Mouse (Mus musculus): Measurements from ENCODE around the gene Scarb1. TPM values are rescaled to one million over a fixed set of nuclear protein-coding genes. Genes with fewer than 3 reads are reported as not detected.

Scarb1 gene
- total and polyA plus RNA-seq, 2 experiments from 2014 or later = 58.2 to 79.8 TPM

GRCm38 (mm10) chr5:125246711-125247110 lies 94.2 kb downstream of the Scarb1 start:
- peaks cover 5% of the 10 kb centered on the region; the same call in 1 of the 2 replicates for H3K27me3 ChIP-seq (ENCODE audit: control insufficient read depth, insufficient read depth, low read length)
- H3K4me2 ChIP-seq (ENCODE audit: low read depth, low read length) = no peak overlapping the region
- DNase-seq (ENCODE audit: low spot score) (no peak), ATAC-seq (ENCODE audit: insufficient read depth, low read depth) (no peak)
- H3K36me3 ChIP-seq (replicated peaks; ENCODE audit: control insufficient read depth, insufficient read depth, low read length) = no peaks in the 10 kb centered on the region
- no peak overlapping the region for H3K27ac ChIP-seq (ENCODE audit: low read depth)
- H3K4me3 ChIP-seq (ENCODE audit: low read depth, low read length) = no peak overlapping the region
- TF ChIP-seq CTCF (IDR thresholded peaks at IDR 0.05; ENCODE audit: low read depth) = no peak
- TF ChIP-seq EP300 (IDR thresholded peaks at IDR 0.05; ENCODE audit: low read depth) = no peak
- no peaks in the 10 kb centered on the region for H3K9me3 ChIP-seq (replicated peaks; ENCODE audit: control insufficient read depth, low read length)
- H3K9ac ChIP-seq (replicated peaks; ENCODE audit: low read depth, low read length) = no peak overlapping the region
- 89% methylated on average over 4 of the region's 4 CpGs for WGBS
- peaks cover 13% of the 10 kb centered on the region; the same call in 1 of the 2 replicates for H3K4me1 ChIP-seq (ENCODE audit: control insufficient read depth, insufficient read depth)

GRCm38 (mm10) chr5:125245534-125246151 lies 95.3 kb downstream of the Scarb1 start:
- ATAC-seq (ENCODE audit: insufficient read depth, low read depth) = peak; percentile 67
- Histone ChIP-seq H3K27ac (ENCODE audit: low read depth) (peak overlapping the region; percentile 20; the same call in 1 of the 2 replicates), H3K36me3 (replicated peaks; ENCODE audit: control insufficient read depth, insufficient read depth, low read length) (no peaks in the 10 kb centered on the region), H3K9me3 (replicated peaks; ENCODE audit: control insufficient read depth, low read length) (no peaks in the 10 kb centered on the region), H3K27me3 (ENCODE audit: control insufficient read depth, insufficient read depth, low read length) (peaks cover 5% of the 10 kb centered on the region; the same call in 1 of the 2 replicates), H3K4me2 (ENCODE audit: low read depth, low read length) (peak overlapping the region; percentile 56), H3K4me3 (ENCODE audit: low read depth, low read length) (peak overlapping the region; percentile 28), H3K4me1 (ENCODE audit: control insufficient read depth, insufficient read depth) (peaks cover 13% of the 10 kb centered on the region; the same call in 1 of the 2 replicates), H3K9ac (replicated peaks; ENCODE audit: low read depth, low read length) (peak overlapping the region; percentile 26)
- 3% methylated on average over 26 of the region's 27 CpGs for WGBS
- peak; percentile 55 for DNase-seq (ENCODE audit: low spot score)
- TF ChIP-seq EP300 (IDR thresholded peaks at IDR 0.05; ENCODE audit: low read depth) = no peak
- no peak for TF ChIP-seq CTCF (IDR thresholded peaks at IDR 0.05; ENCODE audit: low read depth)

- DNase-seq (ENCODE audit: low spot score) (no peak), ATAC-seq (ENCODE audit: insufficient read depth, low read depth) (0 out of 2 replicates have a peak, but pooled peaks have one; percentile 27)
- Histone ChIP-seq H3K27ac (ENCODE audit: low read depth) (no peak overlapping the region), H3K9ac (replicated peaks; ENCODE audit: low read depth, low read length) (peak overlapping the region; percentile 26; the same call in 1 of the 2 replicates), H3K9me3 (replicated peaks; ENCODE audit: control insufficient read depth, low read length) (no peaks in the 10 kb centered on the region), H3K4me2 (ENCODE audit: low read depth, low read length) (peak overlapping the region; percentile 56), H3K27me3 (ENCODE audit: control insufficient read depth, insufficient read depth, low read length) (peaks cover 7% of the 10 kb centered on the region; the same call in 1 of the 2 replicates), H3K36me3 (replicated peaks; ENCODE audit: control insufficient read depth, insufficient read depth, low read length) (no peaks in the 10 kb centered on the region), H3K4me1 (ENCODE audit: control insufficient read depth, insufficient read depth) (peaks cover 13% of the 10 kb centered on the region; the same call in 1 of the 2 replicates), H3K4me3 (ENCODE audit: low read depth, low read length) (peak overlapping the region; percentile 28; the same call in 1 of the 2 replicates)
- 22% methylated on average over 13 of the region's 13 CpGs for WGBS
- TF ChIP-seq EP300 (IDR thresholded peaks at IDR 0.05; ENCODE audit: low read depth) (no peak), CTCF (IDR thresholded peaks at IDR 0.05; ENCODE audit: low read depth) (no peak)
Measured at GRCm38 (mm10) chr5:125244825-125245533, 95.9 kb downstream of the Scarb1 start.

- H3K9me3 ChIP-seq (replicated peaks; ENCODE audit: control insufficient read depth, low read length) = no peaks in the 10 kb centered on the region
- no peak for TF ChIP-seq CTCF (IDR thresholded peaks at IDR 0.05; ENCODE audit: low read depth)
- TF ChIP-seq EP300 (IDR thresholded peaks at IDR 0.05; ENCODE audit: low read depth) = no peak
- no peak overlapping the region for H3K9ac ChIP-seq (replicated peaks; ENCODE audit: low read depth, low read length)
- ATAC-seq (ENCODE audit: insufficient read depth, low read depth) (no peak), DNase-seq (ENCODE audit: low spot score) (no peak)
- no peak overlapping the region for H3K4me2 ChIP-seq (ENCODE audit: low read depth, low read length)
- no peak overlapping the region for H3K4me3 ChIP-seq (ENCODE audit: low read depth, low read length)
- H3K27me3 ChIP-seq (ENCODE audit: control insufficient read depth, insufficient read depth, low read length) = peaks cover 8% of the 10 kb centered on the region; the same call in 1 of the 2 replicates
- no peak overlapping the region for H3K27ac ChIP-seq (ENCODE audit: low read depth)
- peaks cover 13% of the 10 kb centered on the region; the same call in 1 of the 2 replicates for H3K4me1 ChIP-seq (ENCODE audit: control insufficient read depth, insufficient read depth)
- WGBS = 62% methylated on average over 6 of the region's 6 CpGs
- no peaks in the 10 kb centered on the region for H3K36me3 ChIP-seq (replicated peaks; ENCODE audit: control insufficient read depth, insufficient read depth, low read length)
Measured at GRCm38 (mm10) chr5:125243928-125244327, 97.0 kb downstream of the Scarb1 start.

- no peak overlapping the region for H3K9ac ChIP-seq (replicated peaks; ENCODE audit: low read depth, low read length)
- no peak for ATAC-seq (ENCODE audit: insufficient read depth, low read depth)
Measured at GRCm38 (mm10) chr5:125242111-125242510, 98.8 kb downstream of the Scarb1 start.

More at GRCm38 (mm10) chr5:125242111-125242510, 98.8 kb downstream of the Scarb1 start:
- Histone ChIP-seq H3K27me3 (ENCODE audit: control insufficient read depth, insufficient read depth, low read length) (peaks cover 8% of the 10 kb centered on the region; the same call in 1 of the 2 replicates), H3K9me3 (replicated peaks; ENCODE audit: control insufficient read depth, low read length) (no peaks in the 10 kb centered on the region), H3K4me3 (ENCODE audit: low read depth, low read length) (no peak overlapping the region), H3K4me1 (ENCODE audit: control insufficient read depth, insufficient read depth) (peaks cover 13% of the 10 kb centered on the region; the same call in 1 of the 2 replicates), H3K27ac (ENCODE audit: low read depth) (no peak overlapping the region), H3K4me2 (ENCODE audit: low read depth, low read length) (no peak overlapping the region), H3K36me3 (replicated peaks; ENCODE audit: control insufficient read depth, insufficient read depth, low read length) (no peaks in the 10 kb centered on the region)
- DNase-seq (ENCODE audit: low spot score) = no peak
- 80% methylated on average over 7 of the region's 7 CpGs for WGBS
- TF ChIP-seq EP300 (IDR thresholded peaks at IDR 0.05; ENCODE audit: low read depth) (no peak), CTCF (IDR thresholded peaks at IDR 0.05; ENCODE audit: low read depth) (no peak)

Data from heart, postnatal 0 days (tissue).